Mouse (Mus musculus) liver, adult 2 months (tissue): Measurements from ENCODE around the gene Grem2. TPM values are rescaled to one million over a fixed set of nuclear protein-coding genes. Genes with fewer than 3 reads are reported as not detected.
A peak's percentile ranks its signal among the peaks of the same experiment; 100 is the strongest.

Experiments used
- DNase-seq: peaks from one replicate; pipeline ENCODE4 v3.0.0-alpha.2; 2011; ENCODE audit warnings: low read depth, low spot score; ENCODE audit errors: extremely low read depth
- H3K27ac ChIP-seq: fragments of 200-500 bp; replicated peaks from 2 replicates; pipeline ENCODE4 v1.5.1; 2012; ENCODE audit warnings: low read depth, mild to moderate bottlenecking, control low read depth, inconsistent platforms, low read length; ENCODE audit not compliant: insufficient read depth
- H3K27me3 ChIP-seq: fragments of 200-500 bp; 2 replicates; pipeline ENCODE4 v1.6.1; 2012; ENCODE audit warnings: mild to moderate bottlenecking, moderate library complexity, low read length, inconsistent platforms; ENCODE audit not compliant: control insufficient read depth, insufficient read depth
- H3K36me3 ChIP-seq: fragments of 200-500 bp; 2 replicates; pipeline ENCODE4 v1.6.1; 2012; ENCODE audit warnings: low read length, inconsistent platforms; ENCODE audit not compliant: control insufficient read depth, insufficient read depth
- H3K4me1 ChIP-seq: fragments of 200-500 bp; 2 replicates; pipeline ENCODE4 v1.6.1; 2011; ENCODE audit warnings: low read length; ENCODE audit not compliant: control insufficient read depth, insufficient read depth
- H3K4me3 ChIP-seq: fragments of 200-500 bp; 2 replicates; pipeline ENCODE4 v1.5.1; 2011; ENCODE audit warnings: low read depth, mild to moderate bottlenecking, control low read depth, low read length, moderate library complexity; ENCODE audit not compliant: insufficient read depth
- H3K79me2 ChIP-seq: fragments of 200-500 bp; 2 replicates; pipeline ENCODE4 v1.6.1; 2012; ENCODE audit warnings: inconsistent platforms, mild to moderate bottlenecking, low read length, moderate library complexity; ENCODE audit not compliant: control insufficient read depth, insufficient read depth
- H3K9ac ChIP-seq: fragments of 200-500 bp; 2 replicates; pipeline ENCODE4 v1.6.1; 2012; ENCODE audit warnings: low read depth, mild to moderate bottlenecking, control low read depth, inconsistent platforms, low read length
- CTCF ChIP-seq: fragments of 200-500 bp; IDR thresholded peaks from 2 replicates; pipeline ENCODE4 v1.5.1; 2011; ENCODE audit warnings: low read depth, low read length, control low read depth
- POLR2A ChIP-seq: fragments of 200-500 bp; IDR thresholded peaks from 2 replicates; pipeline ENCODE4 v1.6.1; 2011; ENCODE audit warnings: low read length, control low read depth; ENCODE audit not compliant: insufficient read depth; ENCODE audit errors: extremely low read depth
- WGBS: fragments of 180-500 bp; shearing (Covaris S2); methylation state at CpG from one replicate; pipeline ENCODE4 v1.1.7; 2018; 5-methylcytosine and 5-hydroxymethylcytosine counted together
- polyA plus RNA-seq: library from polyadenylated mRNA; depleted of rRNA; stranded (reverse); fragments of >200 nt; gene quantifications from 2 replicates; pipeline ENCODE4 v1.2.3, GENCODE M21; 2012; rRNA removed
- total RNA-seq: library from RNA; depleted of rRNA; stranded (reverse); fragments of >200 nt; gene quantifications from 2 replicates; pipeline ENCODE4 v1.2.3, GENCODE M21; 2014; rRNA removed

The Grem2 gene
- total RNA-seq, result 10.0 and 11.6 TPM in 2 replicates
- 0.96 and 2.3 TPM in 2 replicates for polyA plus RNA-seq

GRCm38 (mm10) chr1:174921298-174921955 lies at the start of gene Grem2:
Gene Grem2 (minus strand): TSS chr1:174921819.
- H3K4me3 ChIP-seq, result peak within 1 kb of the TSS; percentile 70
- TF ChIP-seq CTCF, result 0 out of 2 replicates have a peak, but pooled peaks have one; percentile 8
- peak; percentile 88 for TF ChIP-seq POLR2A
- peak within 1 kb of the TSS; percentile 72 for H3K27ac ChIP-seq
- H3K4me1 ChIP-seq, result peaks cover 10% of the 10 kb centered on the region; the same call in 1 of the 2 replicates
- DNase-seq, result peak; percentile 55
- peak within 1 kb of the TSS; percentile 85 for H3K9ac ChIP-seq
- H3K79me2 ChIP-seq, result peaks cover 6% of the 10 kb centered on the region; the same call in 1 of the 2 replicates
- 2% methylated on average over 30 of the region's 30 CpGs for WGBS
- peaks cover 4% of the 10 kb centered on the region; the same call in 1 of the 2 replicates for H3K36me3 ChIP-seq
- no peaks in the 10 kb centered on the region for H3K27me3 ChIP-seq

- H3K79me2 ChIP-seq, result no peaks in the 10 kb centered on the region
- TF ChIP-seq CTCF (no peak), POLR2A (no peak)
- H3K36me3 ChIP-seq, result no peaks in the 10 kb centered on the region
- DNase-seq, result peak; percentile 91
- no peak overlapping the region for H3K9ac ChIP-seq
- no peaks in the 10 kb centered on the region for H3K27me3 ChIP-seq
- 27% methylated on average over 3 of the region's 3 CpGs for WGBS
- H3K4me3 ChIP-seq, result no peak overlapping the region
- H3K4me1 ChIP-seq, result peaks cover 4% of the 10 kb centered on the region
- no peak overlapping the region for H3K27ac ChIP-seq
These were observed 38.2 kb upstream of the Grem2 start for GRCm38 (mm10) chr1:174959837-174960236.

GRCm38 (mm10) chr1:174931003-174931619 lies 9.5 kb upstream of the Grem2 start:
- Histone ChIP-seq H3K9ac (no peak overlapping the region), H3K36me3 (no peaks in the 10 kb centered on the region), H3K79me2 (no peaks in the 10 kb centered on the region), H3K27ac (peak overlapping the region; percentile 43), H3K4me1 (peaks cover 11% of the 10 kb centered on the region; the same call in 1 of the 2 replicates), H3K4me3 (no peak overlapping the region), H3K27me3 (no peaks in the 10 kb centered on the region)
- 13% methylated on average over 3 of the region's 3 CpGs for WGBS
- TF ChIP-seq POLR2A, result no peak
- TF ChIP-seq CTCF, result no peak
- peak; percentile 99 for DNase-seq

GRCm38 (mm10) chr1:174929459-174930181 lies 8.0 kb upstream of the Grem2 start:
- Histone ChIP-seq H3K79me2 (no peaks in the 10 kb centered on the region), H3K27ac (no peak overlapping the region), H3K36me3 (no peaks in the 10 kb centered on the region), H3K4me1 (peaks cover 11% of the 10 kb centered on the region; the same call in 1 of the 2 replicates), H3K4me3 (no peak overlapping the region), H3K9ac (no peak overlapping the region), H3K27me3 (no peaks in the 10 kb centered on the region)
- DNase-seq, result no peak
- WGBS, result 82% methylated on average over 7 of the region's 7 CpGs
- no peak for TF ChIP-seq CTCF
- TF ChIP-seq POLR2A, result no peak

- TF ChIP-seq POLR2A, result no peak
- peak; percentile 31; the same call in 1 of the 2 replicates for TF ChIP-seq CTCF
- Histone ChIP-seq H3K27ac (no peak overlapping the region), H3K36me3 (peaks cover 4% of the 10 kb centered on the region; the same call in 1 of the 2 replicates), H3K79me2 (peaks cover 6% of the 10 kb centered on the region; the same call in 1 of the 2 replicates), H3K4me3 (no peak overlapping the region), H3K27me3 (no peaks in the 10 kb centered on the region), H3K4me1 (peaks cover 11% of the 10 kb centered on the region; the same call in 1 of the 2 replicates), H3K9ac (no peak overlapping the region)
- WGBS, result 93% methylated on average over 4 of the region's 4 CpGs
- no peak for DNase-seq
These were observed 2.7 kb downstream of the Grem2 start for GRCm38 (mm10) chr1:174918949-174919348.
